Mouse (Mus musculus) MEL (cell line): ENCODE measurements at regions not wholly inside any gene's neighbourhood (a gene's known extent, or its start where the extent isn't known, plus 50 kb on each side); places are given as distances from the start of the nearest gene placed in this dataset.

Source experiments
- CHD2 ChIP-seq: IDR thresholded peaks from 2 replicates; pipeline ENCODE4 v1.6.1; 2011; ENCODE audit warnings: low read length, improper control_type of control experiment
- CTCF ChIP-seq, 3 experiments: IDR thresholded peaks in 2 of 3; conservative IDR thresholded peaks in 1 of 3; 2 replicates each; pipeline ENCODE4 v1.5.1; 2011 to 2012; ENCODE audit warnings: low read length in 3 of 3, low read depth in 2 of 3, mild to moderate bottlenecking in 2 of 3, improper control_type of control experiment in 1 of 3, inconsistent platforms in 1 of 3, mixed read lengths in 1 of 3, moderate library complexity in 1 of 3; ENCODE audit not compliant: control insufficient read depth in 1 of 3, insufficient read depth in 1 of 3, poor library complexity in 1 of 3, severe bottlenecking in 1 of 3
- HCFC1 ChIP-seq: IDR thresholded peaks from 2 replicates; pipeline ENCODE4 v1.6.1; 2012; ENCODE audit warnings: low read depth, mild to moderate bottlenecking, inconsistent platforms, low read length, improper control_type of control experiment, moderate library complexity
- MAFK ChIP-seq: IDR thresholded peaks from 2 replicates; pipeline ENCODE4 v1.6.1; 2011; ENCODE audit warnings: low read depth, mild to moderate bottlenecking, low read length, improper control_type of control experiment, borderline replicate concordance
- POLR2AphosphoS2 ChIP-seq: IDR thresholded peaks from 2 replicates; pipeline ENCODE4 v1.6.1; 2011; ENCODE audit warnings: low read length, improper control_type of control experiment
- SMC3 ChIP-seq: IDR thresholded peaks from 2 replicates; pipeline ENCODE4 v1.6.1; 2011; ENCODE audit warnings: low read depth, low read length, improper control_type of control experiment
- USF2 ChIP-seq, 2 experiments: IDR thresholded peaks; 2 replicates each; pipeline ENCODE4 v1.6.1; 2011 to 2012; ENCODE audit warnings: improper control_type of control experiment in 2 of 2, low read length in 2 of 2, borderline replicate concordance in 1 of 2, inconsistent platforms in 1 of 2, low read depth in 1 of 2, mild to moderate bottlenecking in 1 of 2; ENCODE audit not compliant: insufficient read depth in 1 of 2
- ZMIZ1 ChIP-seq: IDR thresholded peaks from 2 replicates; pipeline ENCODE4 v1.6.1; 2012; ENCODE audit warnings: low read depth, mild to moderate bottlenecking, inconsistent platforms, low read length, improper control_type of control experiment, moderate library complexity

DNA sequence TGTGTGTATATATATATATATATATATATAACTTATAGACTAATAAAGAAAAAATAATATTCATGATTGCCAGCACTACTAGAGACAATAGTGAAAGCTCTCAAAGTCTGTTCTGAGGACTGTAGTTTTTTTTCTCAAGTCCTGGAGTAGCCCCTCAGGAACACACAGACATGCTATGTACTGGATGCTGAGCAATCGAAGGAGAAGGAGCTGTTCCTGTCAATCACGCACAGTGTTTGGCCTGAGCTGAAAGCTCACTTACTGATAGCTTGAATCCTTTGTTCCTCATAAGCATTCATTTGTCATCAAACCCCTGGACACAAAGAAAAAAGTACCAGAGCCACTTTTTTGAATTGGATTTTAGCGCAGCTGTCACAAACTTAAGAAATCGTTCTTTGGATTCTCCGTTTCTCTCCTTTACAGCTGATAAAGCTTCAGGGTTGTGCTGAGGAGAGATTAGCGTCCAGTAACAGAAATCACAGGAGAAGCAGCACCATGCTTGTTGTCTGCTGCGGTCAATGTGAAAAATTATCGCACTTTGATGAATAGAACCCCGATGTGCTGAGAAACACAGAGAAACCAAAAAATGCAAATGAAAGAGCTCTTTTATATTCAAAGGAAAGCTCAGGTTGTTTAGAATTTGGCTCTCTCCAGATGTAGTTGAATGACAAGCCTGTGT lies 702.2 kb upstream of the Tyrp1 start:
- TF ChIP-seq MAFK (no peak), POLR2AphosphoS2 (no peak), CTCF (IDR thresholded peaks at IDR 0.05 in 2 of 3, conservative IDR thresholded peaks at IDR 0.05 in 1 of 3; ENCODE audit: control insufficient read depth in 1 of 3, insufficient read depth in 1 of 3, low read depth in 2 of 3, low read length in 3 of 3, poor library complexity in 1 of 3, severe bottlenecking in 1 of 3) (no peak), HCFC1 (no peak), SMC3 (no peak), ZMIZ1 (no peak), USF2 (IDR thresholded peaks at IDR 0.05; ENCODE audit: borderline replicate concordance in 1 of 2, insufficient read depth in 1 of 2, low read depth in 1 of 2, low read length in 2 of 2) (no peak), CHD2 (no peak)
